Mouse (Mus musculus) E14TG2a.4 (cell line): Measurements from ENCODE around the gene Fam205a1.
"Not testable (repeated sequence)": the region's sequence is repeated elsewhere in the genome, so short reads cannot be mapped to it uniquely, and the experiment has no call there.

Experiments used
- H3K27me3 ChIP-seq: 2 replicates; pipeline ENCODE4 v1.6.1; 2014; ENCODE audit warnings: low read length, control low read depth; ENCODE audit not compliant: insufficient read depth
- H3K36me3 ChIP-seq: 2 replicates; pipeline ENCODE4 v1.6.1; 2014; ENCODE audit warnings: low read length, control low read depth; ENCODE audit not compliant: insufficient read depth
- H3K4me1 ChIP-seq: replicated peaks from 2 replicates; pipeline ENCODE4 v1.6.1; 2014; ENCODE audit warnings: low read depth, low read length, control low read depth
- H3K4me3 ChIP-seq: replicated peaks from 2 replicates; pipeline ENCODE4 v1.5.1; 2014; ENCODE audit warnings: mild to moderate bottlenecking, low read length
- H3K9me3 ChIP-seq: 2 replicates; pipeline ENCODE4 v1.6.1; 2014; ENCODE audit warnings: low read length, control low read depth
- CTCF ChIP-seq: conservative IDR thresholded peaks from 2 replicates; pipeline ENCODE4 v1.5.1; 2014; ENCODE audit warnings: low read length
- NANOG ChIP-seq: IDR thresholded peaks from 2 replicates; pipeline ENCODE4 v1.6.1; 2014; ENCODE audit warnings: borderline replicate concordance, low read length, mixed read lengths
- POU5F1 ChIP-seq: IDR thresholded peaks from 2 replicates; pipeline ENCODE4 v1.6.1; 2014; ENCODE audit warnings: low read length, borderline replicate concordance

The Fam205a1 gene

DNA sequence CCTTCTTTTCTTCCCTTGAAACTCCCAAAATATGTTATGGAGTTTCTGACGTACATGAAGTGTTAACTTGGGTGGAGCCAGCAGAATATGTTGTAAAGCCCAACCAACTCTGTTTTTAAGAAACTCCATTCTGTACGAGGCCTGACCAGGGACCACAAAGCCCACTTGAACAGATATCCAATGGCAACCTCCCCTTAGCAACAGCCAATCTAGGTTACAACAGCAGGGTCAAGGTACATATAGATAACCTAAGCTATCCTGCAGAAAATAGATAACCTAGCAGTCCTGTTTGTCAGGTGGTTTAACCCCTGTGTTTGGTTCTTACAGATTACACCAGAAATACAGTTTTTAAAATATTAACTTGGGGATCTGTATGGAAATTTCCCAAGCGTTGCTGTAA lies 13.7 kb upstream of the Fam205a1 start:
- no peak overlapping the region for H3K4me3 ChIP-seq
- peaks cover 9% of the 10 kb centered on the region; the same call in 1 of the 2 replicates for H3K27me3 ChIP-seq
- TF ChIP-seq CTCF (no peak), NANOG (no peak), POU5F1 (no peak)
- no peaks in the 10 kb centered on the region for H3K9me3 ChIP-seq
- H3K36me3 ChIP-seq = no peaks in the 10 kb centered on the region
- peaks cover 19% of the 10 kb centered on the region for H3K4me1 ChIP-seq

DNA sequence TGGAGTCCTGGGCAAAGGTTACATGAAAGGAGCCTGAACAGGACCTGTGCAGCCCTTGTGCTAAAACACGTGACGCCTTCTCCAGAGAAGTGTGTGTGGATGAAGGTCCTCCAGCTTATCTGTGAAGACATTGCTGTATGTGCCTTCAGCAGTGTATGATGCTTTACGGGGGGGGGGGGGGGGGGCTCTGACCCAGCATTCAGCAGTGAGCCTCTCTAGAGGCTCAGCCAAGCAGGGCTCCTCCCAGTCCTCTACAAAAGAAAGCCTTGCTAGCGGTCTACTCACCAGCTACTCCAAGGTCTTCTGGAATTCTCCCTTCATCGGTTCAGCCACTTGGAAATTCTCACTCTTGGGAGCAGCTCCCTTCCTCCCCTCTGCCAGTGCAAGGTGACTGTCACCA lies 9.8 kb upstream of the Fam205a1 start:
- not testable (repeated sequence) for H3K4me3 ChIP-seq, H3K36me3 ChIP-seq, H3K27me3 ChIP-seq, H3K9me3 ChIP-seq
- peaks cover 14% of the 10 kb centered on the region for H3K4me1 ChIP-seq

DNA sequence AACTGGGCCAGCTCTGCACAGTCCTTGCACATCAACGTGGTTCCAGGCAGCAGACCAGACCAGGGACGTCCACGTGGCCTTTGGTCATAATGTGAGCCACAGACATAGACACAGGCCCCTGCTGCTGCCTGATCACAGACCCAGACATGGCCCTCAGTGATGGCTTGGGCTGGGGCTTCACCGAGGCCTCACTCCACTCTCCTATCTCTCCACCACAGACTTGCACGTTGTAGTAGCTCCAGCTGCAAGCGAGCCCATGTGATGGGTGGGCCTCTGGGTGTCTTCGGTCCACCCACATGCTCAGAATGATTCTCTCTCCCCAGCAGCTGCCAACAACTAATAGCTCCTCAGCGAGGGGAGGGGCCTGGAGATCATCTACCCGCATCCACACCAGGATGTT lies 6.8 kb upstream of the Fam205a1 start:
- not testable (repeated sequence) for H3K27me3 ChIP-seq, H3K36me3 ChIP-seq, H3K4me1 ChIP-seq, H3K4me3 ChIP-seq, H3K9me3 ChIP-seq

DNA sequence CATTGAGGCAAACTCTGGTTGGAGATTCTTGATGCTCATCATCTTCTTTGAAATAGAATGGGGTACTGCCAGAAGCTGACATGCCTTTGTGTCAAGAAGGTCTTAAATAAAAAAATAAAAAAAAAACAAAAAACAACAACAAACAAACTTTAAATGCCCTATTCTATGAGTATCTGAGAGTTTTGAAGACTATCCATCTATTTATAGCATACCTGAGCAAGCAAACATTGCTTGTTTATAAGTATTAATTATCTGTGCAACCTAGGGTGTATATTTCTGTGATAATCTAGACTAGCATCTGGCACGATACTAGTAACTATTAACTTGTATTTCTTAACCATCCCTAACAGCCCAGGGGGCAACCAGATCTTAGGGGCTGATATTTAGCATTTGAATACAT lies 3.0 kb upstream of the Fam205a1 start, which contains the start of gene Gm12394:
TSS of gene Gm12394 (minus strand) at position 101 of the 400 bp plus-strand sequence.
- H3K9me3 ChIP-seq, H3K36me3 ChIP-seq, H3K27me3 ChIP-seq, H3K4me3 ChIP-seq, H3K4me1 ChIP-seq: not testable (repeated sequence)
